Mouse (Mus musculus): Measurements from ENCODE around the gene Scarf2. TPM values are rescaled to one million over a fixed set of nuclear protein-coding genes. Genes with fewer than 3 reads are reported as not detected.

The Scarf2 gene
- polyA plus RNA-seq, 1 experiment from 2014 or later, result 15.3 TPM

- Histone ChIP-seq H3K9me3 (replicated peaks; ENCODE audit: control insufficient read depth, low read length) (no peaks in the 10 kb centered on the region), H3K9ac (replicated peaks; ENCODE audit: low read length) (no peak overlapping the region), H3K36me3 (replicated peaks; ENCODE audit: control insufficient read depth, insufficient read depth, low read depth, low read length) (no peaks in the 10 kb centered on the region), H3K27ac (replicated peaks; ENCODE audit: low read depth, low read length) (no peak overlapping the region), H3K27me3 (ENCODE audit: control insufficient read depth, insufficient read depth, low read length) (peaks cover 14% of the 10 kb centered on the region), H3K4me2 (ENCODE audit: low read depth, low read length) (no peak overlapping the region), H3K4me1 (ENCODE audit: control insufficient read depth, insufficient read depth, low read length) (no peaks in the 10 kb centered on the region), H3K4me3 (ENCODE audit: low read depth, low read length) (no peak overlapping the region)
- no peak for DNase-seq (ENCODE audit: low spot score)
- ATAC-seq (replicated peaks; ENCODE audit: insufficient number of reproducible peaks, low FRiP score, low TSS enrichment, low read depth), result no peak
- 84% methylated on average over 2 of the region's 2 CpGs for WGBS
Measured at GRCm38 (mm10) chr16:17826500-17826899, 29.4 kb downstream of the Scarf2 start.

- no peak for ATAC-seq (replicated peaks; ENCODE audit: insufficient number of reproducible peaks, low FRiP score, low TSS enrichment, low read depth)
Measured at GRCm38 (mm10) chr16:17828229-17828628, 31.1 kb downstream of the Scarf2 start.

GRCm38 (mm10) chr16:17828867-17829266 is 31.8 kb downstream of the Scarf2 start:
- no peak overlapping the region for H3K9ac ChIP-seq (replicated peaks; ENCODE audit: low read length)
- H3K27me3 ChIP-seq (ENCODE audit: control insufficient read depth, insufficient read depth, low read length), result peaks cover 37% of the 10 kb centered on the region
- WGBS, result 50% methylated on average over 3 of the region's 3 CpGs
- H3K36me3 ChIP-seq (replicated peaks; ENCODE audit: control insufficient read depth, insufficient read depth, low read depth, low read length), result no peaks in the 10 kb centered on the region
- no peaks in the 10 kb centered on the region for H3K9me3 ChIP-seq (replicated peaks; ENCODE audit: control insufficient read depth, low read length)
- ATAC-seq (replicated peaks; ENCODE audit: insufficient number of reproducible peaks, low FRiP score, low TSS enrichment, low read depth) (no peak), DNase-seq (ENCODE audit: low spot score) (no peak)
- no peak overlapping the region for H3K27ac ChIP-seq (replicated peaks; ENCODE audit: low read depth, low read length)
- peaks cover 5% of the 10 kb centered on the region; the same call in 1 of the 2 replicates for H3K4me1 ChIP-seq (ENCODE audit: control insufficient read depth, insufficient read depth, low read length)
- H3K4me3 ChIP-seq (ENCODE audit: low read depth, low read length), result no peak overlapping the region
- no peak overlapping the region for H3K4me2 ChIP-seq (ENCODE audit: low read depth, low read length)

More at GRCm38 (mm10) chr16:17828229-17828628, 31.1 kb downstream of the Scarf2 start:
- Histone ChIP-seq H3K36me3 (replicated peaks; ENCODE audit: control insufficient read depth, insufficient read depth, low read depth, low read length) (no peaks in the 10 kb centered on the region), H3K27ac (replicated peaks; ENCODE audit: low read depth, low read length) (no peak overlapping the region), H3K27me3 (ENCODE audit: control insufficient read depth, insufficient read depth, low read length) (peaks cover 30% of the 10 kb centered on the region), H3K9ac (replicated peaks; ENCODE audit: low read length) (no peak overlapping the region), H3K4me2 (ENCODE audit: low read depth, low read length) (no peak overlapping the region), H3K4me3 (ENCODE audit: low read depth, low read length) (no peak overlapping the region), H3K4me1 (ENCODE audit: control insufficient read depth, insufficient read depth, low read length) (peaks cover 3% of the 10 kb centered on the region; the same call in 1 of the 2 replicates), H3K9me3 (replicated peaks; ENCODE audit: control insufficient read depth, low read length) (no peaks in the 10 kb centered on the region)
- 78% methylated on average over 2 of the region's 2 CpGs for WGBS
- no peak for DNase-seq (ENCODE audit: low spot score)

- H3K4me1 ChIP-seq (ENCODE audit: control insufficient read depth, insufficient read depth, low read length), result peaks cover 5% of the 10 kb centered on the region; the same call in 1 of the 2 replicates
- H3K4me2 ChIP-seq (ENCODE audit: low read depth, low read length), result no peak overlapping the region
- H3K27ac ChIP-seq (replicated peaks; ENCODE audit: low read depth, low read length), result no peak overlapping the region
- 56% methylated on average over 10 of the region's 10 CpGs for WGBS
- no peak overlapping the region for H3K4me3 ChIP-seq (ENCODE audit: low read depth, low read length)
- H3K9me3 ChIP-seq (replicated peaks; ENCODE audit: control insufficient read depth, low read length), result no peaks in the 10 kb centered on the region
- no peaks in the 10 kb centered on the region for H3K36me3 ChIP-seq (replicated peaks; ENCODE audit: control insufficient read depth, insufficient read depth, low read depth, low read length)
- H3K9ac ChIP-seq (replicated peaks; ENCODE audit: low read length), result no peak overlapping the region
- ATAC-seq (replicated peaks; ENCODE audit: insufficient number of reproducible peaks, low FRiP score, low TSS enrichment, low read depth) (no peak), DNase-seq (ENCODE audit: low spot score) (no peak)
- peaks cover 52% of the 10 kb centered on the region for H3K27me3 ChIP-seq (ENCODE audit: control insufficient read depth, insufficient read depth, low read length)
Measured at GRCm38 (mm10) chr16:17830385-17831178, 33.5 kb downstream of the Scarf2 start.

- Histone ChIP-seq H3K4me1 (ENCODE audit: control insufficient read depth, insufficient read depth, low read length) (peaks cover 5% of the 10 kb centered on the region; the same call in 1 of the 2 replicates), H3K9me3 (replicated peaks; ENCODE audit: control insufficient read depth, low read length) (no peaks in the 10 kb centered on the region), H3K4me2 (ENCODE audit: low read depth, low read length) (no peak overlapping the region), H3K27ac (replicated peaks; ENCODE audit: low read depth, low read length) (no peak overlapping the region), H3K9ac (replicated peaks; ENCODE audit: low read length) (no peak overlapping the region), H3K4me3 (ENCODE audit: low read depth, low read length) (no peak overlapping the region), H3K27me3 (ENCODE audit: control insufficient read depth, insufficient read depth, low read length) (peaks cover 54% of the 10 kb centered on the region), H3K36me3 (replicated peaks; ENCODE audit: control insufficient read depth, insufficient read depth, low read depth, low read length) (no peaks in the 10 kb centered on the region)
- ATAC-seq (replicated peaks; ENCODE audit: insufficient number of reproducible peaks, low FRiP score, low TSS enrichment, low read depth), result no peak
- peak; percentile 36 for DNase-seq (ENCODE audit: low spot score)
- 8% methylated on average over 11 of the region's 11 CpGs for WGBS
Measured at GRCm38 (mm10) chr16:17831781-17832180, 34.7 kb downstream of the Scarf2 start.

- no peak for DNase-seq (ENCODE audit: low spot score)
- Histone ChIP-seq H3K4me3 (ENCODE audit: low read depth, low read length) (peak within 1 kb of the TSS; percentile 60), H3K27ac (replicated peaks; ENCODE audit: low read depth, low read length) (0 out of 2 replicates have a peak within 1 kb of the TSS, but pooled peaks have one; percentile 20), H3K9me3 (replicated peaks; ENCODE audit: control insufficient read depth, low read length) (no peaks in the 10 kb centered on the region), H3K4me2 (ENCODE audit: low read depth, low read length) (peak within 1 kb of the TSS; percentile 99), H3K36me3 (replicated peaks; ENCODE audit: control insufficient read depth, insufficient read depth, low read depth, low read length) (no peaks in the 10 kb centered on the region), H3K4me1 (ENCODE audit: control insufficient read depth, insufficient read depth, low read length) (peaks cover 5% of the 10 kb centered on the region; the same call in 1 of the 2 replicates), H3K27me3 (ENCODE audit: control insufficient read depth, insufficient read depth, low read length) (peaks cover 54% of the 10 kb centered on the region), H3K9ac (replicated peaks; ENCODE audit: low read length) (peak within 1 kb of the TSS; percentile 71)
- 20% methylated on average over 7 of the region's 7 CpGs for WGBS
- ATAC-seq (replicated peaks; ENCODE audit: insufficient number of reproducible peaks, low FRiP score, low TSS enrichment, low read depth), result no peak
Measured at GRCm38 (mm10) chr16:17832821-17833220, 35.7 kb downstream of the Scarf2 start, which contains the start of gene B830017H08Rik. Gene B830017H08Rik (plus strand): TSS chr16:17833121.

GRCm38 (mm10) chr16:17833321-17833680 is 36.2 kb downstream of the Scarf2 start:
- H3K27me3 ChIP-seq (ENCODE audit: control insufficient read depth, insufficient read depth, low read length), result peaks cover 54% of the 10 kb centered on the region
- no peaks in the 10 kb centered on the region for H3K9me3 ChIP-seq (replicated peaks; ENCODE audit: control insufficient read depth, low read length)
- ATAC-seq (replicated peaks; ENCODE audit: insufficient number of reproducible peaks, low FRiP score, low TSS enrichment, low read depth), result peak; percentile 49; the same call in 1 of the 2 replicates
- peak overlapping the region; percentile 71 for H3K9ac ChIP-seq (replicated peaks; ENCODE audit: low read length)
- WGBS, result under 1% methylated on average over 37 of the region's 37 CpGs
- peak; percentile 57 for DNase-seq (ENCODE audit: low spot score)
- 0 out of 2 replicates have a peak overlapping the region, but pooled peaks have one; percentile 20 for H3K27ac ChIP-seq (replicated peaks; ENCODE audit: low read depth, low read length)
- H3K4me2 ChIP-seq (ENCODE audit: low read depth, low read length), result peak overlapping the region; percentile 99
- H3K36me3 ChIP-seq (replicated peaks; ENCODE audit: control insufficient read depth, insufficient read depth, low read depth, low read length), result no peaks in the 10 kb centered on the region
- H3K4me1 ChIP-seq (ENCODE audit: control insufficient read depth, insufficient read depth, low read length), result peaks cover 5% of the 10 kb centered on the region; the same call in 1 of the 2 replicates
- peak overlapping the region; percentile 60 for H3K4me3 ChIP-seq (ENCODE audit: low read depth, low read length)
